Mouse (Mus musculus): ENCODE results near the gene Ergic1.

The Ergic1 gene

DNA sequence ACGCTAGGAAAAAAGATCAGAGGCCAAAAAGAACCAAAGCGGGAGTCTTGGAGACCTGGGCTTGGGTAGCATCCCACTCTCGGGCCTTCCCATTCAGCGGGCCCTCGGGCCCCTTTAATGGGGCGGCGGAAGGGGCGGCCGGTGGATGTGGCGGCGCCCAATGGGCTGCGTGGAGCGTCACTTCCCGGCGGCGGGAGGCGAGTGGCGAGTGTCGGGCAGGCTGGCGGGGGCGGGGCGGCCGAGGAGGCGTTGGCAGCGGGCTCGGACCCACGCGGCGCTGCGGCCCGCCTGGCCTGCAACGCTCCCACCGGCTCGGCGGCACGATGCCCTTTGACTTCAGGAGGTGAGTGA lies at the start of gene Ergic1:
TSS of gene Ergic1 (plus strand) at position 200 of the 351 bp plus-strand sequence.
- DNase-seq (ENCODE audit: low spot score in 2 of 2) = peak; percentile 86 to 94

DNA sequence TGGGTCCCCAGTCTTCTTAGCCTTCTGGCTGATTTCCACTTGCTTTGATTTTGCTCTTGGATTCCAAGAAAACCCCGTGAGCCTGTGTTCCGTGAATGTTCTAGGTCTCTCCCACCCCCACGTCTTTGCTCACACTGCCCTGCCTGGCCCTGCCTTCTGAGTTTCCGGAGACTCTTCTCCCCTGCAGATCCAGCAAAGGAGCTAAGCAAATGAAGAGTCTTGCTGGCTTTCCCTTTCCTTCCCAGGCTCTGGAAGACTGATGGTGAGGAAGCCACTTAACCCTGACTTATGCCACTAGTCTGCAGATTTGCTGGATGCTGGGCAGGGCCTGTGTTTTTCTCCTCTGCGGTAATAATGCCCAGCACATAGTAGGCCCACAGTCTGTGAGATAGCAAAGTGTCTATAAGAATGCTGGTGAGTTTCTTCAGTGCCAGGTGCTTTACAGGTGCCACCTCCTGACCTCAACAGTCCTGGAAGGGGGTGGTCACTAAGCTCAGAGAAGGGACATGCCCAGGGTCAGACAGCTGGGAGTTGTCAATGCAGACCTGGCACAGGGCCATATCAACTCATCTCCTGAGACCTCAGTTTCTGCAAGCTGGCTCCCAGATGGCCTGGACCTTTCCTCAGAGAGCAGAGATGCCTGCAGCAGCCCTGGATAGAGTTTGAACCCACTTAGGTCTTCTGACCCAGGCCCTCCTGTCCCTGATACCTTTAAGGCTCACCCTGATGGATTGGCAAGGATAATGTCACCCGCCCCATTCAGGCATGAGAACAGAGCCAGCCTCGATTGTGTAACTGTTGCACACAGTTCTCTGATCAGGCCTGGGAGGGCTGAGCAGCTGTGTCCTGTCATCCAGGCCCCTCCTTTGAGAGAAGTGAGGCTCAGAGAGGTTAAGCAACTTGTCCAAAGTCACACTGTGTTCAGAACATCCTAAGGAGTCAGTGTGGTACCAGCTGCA lies 49.2 kb upstream of the Ergic1 start:
- peak; percentile 54 to 68 for DNase-seq (ENCODE audit: low spot score in 2 of 2)

DNA sequence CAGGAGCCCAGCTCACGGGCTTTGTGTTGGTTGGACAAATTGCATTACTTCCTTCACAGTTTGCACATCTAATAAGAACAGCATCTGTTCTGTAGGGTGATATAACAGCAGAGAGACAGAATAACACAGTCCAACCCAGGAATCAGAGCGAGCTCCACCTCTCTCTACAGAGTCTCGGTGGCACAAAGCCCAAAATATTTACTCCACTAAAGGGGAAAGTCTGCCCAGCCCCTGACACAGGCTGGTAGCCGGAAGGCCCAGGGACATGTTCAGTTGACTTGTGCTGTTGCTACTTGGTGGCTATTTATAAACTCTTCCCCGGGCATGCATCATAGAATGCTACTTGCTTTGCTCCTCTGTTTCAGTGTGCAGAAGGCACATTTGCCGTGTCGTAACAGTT lies 48.3 kb upstream of the Ergic1 start:
- no peak for DNase-seq (ENCODE audit: low spot score in 2 of 2)

DNA sequence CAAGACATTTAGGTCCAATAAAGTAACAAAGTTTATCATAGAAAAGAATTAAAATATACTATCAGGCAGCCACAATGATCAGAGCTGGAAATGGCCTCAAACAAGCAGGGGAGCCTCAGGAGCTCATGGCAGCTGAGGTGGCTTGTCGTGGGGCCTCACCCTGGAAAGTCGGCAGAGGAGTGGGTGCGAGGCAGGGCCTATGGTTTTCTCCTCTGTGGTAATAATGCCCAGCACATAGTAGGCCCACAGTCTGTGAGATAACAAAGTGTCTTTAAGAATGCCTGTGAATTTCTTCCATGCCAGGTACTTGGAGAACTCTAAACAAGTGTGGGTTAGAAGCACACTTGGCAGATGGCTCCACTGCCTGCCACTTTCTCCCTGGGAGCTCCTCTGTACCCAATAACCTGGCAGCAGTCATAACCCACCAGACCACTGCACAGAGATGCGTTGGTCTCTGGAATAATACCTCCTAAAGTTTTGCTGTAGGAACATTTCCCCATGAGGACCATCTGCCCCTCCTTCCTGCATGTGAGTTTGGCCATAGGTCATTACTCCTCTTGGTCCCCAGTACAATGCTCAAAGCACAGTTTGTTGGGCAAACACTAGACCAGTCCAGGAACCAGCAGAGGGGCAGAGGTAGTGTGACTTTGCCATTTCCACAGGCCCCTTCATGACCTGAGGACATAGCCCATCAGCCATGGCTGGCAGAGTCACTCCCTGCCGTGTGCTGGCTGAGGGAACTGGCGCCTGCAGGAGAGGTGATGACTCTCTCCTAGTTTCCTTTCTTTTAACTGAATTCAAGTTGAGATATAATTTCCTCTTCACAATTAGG lies 47.6 kb upstream of the Ergic1 start:
- DNase-seq (ENCODE audit: low spot score in 2 of 2) = no peak

DNA sequence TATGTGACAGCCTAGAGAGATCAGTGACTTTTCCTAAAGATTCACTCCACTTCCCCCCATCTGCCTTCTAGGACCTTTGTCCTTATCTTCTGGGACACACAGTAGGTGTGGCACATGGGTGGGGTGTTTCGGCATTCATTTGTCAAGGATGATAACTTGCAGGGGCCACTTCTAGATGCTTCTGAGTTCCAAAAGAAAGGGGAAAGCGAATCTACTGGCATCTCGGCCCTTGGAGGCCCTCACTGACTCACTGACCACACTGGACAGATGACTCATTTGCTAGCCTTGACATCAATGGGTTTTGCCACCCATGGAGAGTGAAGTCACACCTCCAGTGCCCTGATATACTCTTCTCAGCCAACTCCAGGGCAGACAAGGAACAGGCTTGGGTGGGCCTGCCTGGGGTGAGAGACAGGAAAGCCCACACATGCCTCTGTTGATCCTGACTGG lies 46.7 kb upstream of the Ergic1 start:
- peak in 1 of 2 experiments; percentile 70 for DNase-seq (ENCODE audit: low spot score in 2 of 2)

DNA sequence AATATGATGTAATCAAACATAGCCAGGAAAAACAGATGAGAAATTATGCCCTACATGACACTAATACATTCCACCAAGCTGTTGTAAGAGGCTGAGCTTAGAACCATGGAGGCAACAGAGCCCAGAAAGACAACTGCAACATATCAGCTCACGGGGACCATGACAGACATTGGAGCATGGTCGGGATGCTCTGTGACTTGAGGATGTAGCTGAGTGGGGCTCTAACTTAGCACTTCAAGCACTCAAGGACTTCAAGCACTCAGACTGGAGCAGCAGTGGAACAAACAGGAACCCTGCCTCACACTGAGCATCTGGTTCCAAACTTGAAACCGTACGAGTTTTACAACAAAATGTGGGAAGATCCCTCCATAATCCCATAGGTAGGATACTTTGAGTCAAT lies 45.6 kb upstream of the Ergic1 start:
- no peak for DNase-seq (ENCODE audit: low spot score in 2 of 2)

DNA sequence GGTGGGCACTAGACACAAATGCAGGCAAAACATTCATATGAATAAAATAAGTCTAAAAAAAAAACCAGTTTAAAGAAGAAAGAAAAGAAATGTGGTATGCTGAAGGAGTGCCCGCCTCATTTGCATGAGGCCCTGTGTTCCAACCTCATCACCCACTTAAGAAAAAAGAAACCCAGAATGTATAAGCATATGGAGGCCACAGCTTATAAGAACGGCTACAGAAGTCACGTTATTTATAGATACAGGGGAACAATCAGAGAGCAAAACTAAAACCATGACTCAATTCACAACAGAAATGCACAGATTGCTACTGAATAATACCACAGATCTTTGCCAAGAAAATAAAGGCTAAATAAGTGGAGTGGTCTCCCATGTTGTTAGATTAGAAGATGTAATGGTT lies 43.0 kb upstream of the Ergic1 start:
- no peak for DNase-seq (ENCODE audit: low spot score in 2 of 2)

DNA sequence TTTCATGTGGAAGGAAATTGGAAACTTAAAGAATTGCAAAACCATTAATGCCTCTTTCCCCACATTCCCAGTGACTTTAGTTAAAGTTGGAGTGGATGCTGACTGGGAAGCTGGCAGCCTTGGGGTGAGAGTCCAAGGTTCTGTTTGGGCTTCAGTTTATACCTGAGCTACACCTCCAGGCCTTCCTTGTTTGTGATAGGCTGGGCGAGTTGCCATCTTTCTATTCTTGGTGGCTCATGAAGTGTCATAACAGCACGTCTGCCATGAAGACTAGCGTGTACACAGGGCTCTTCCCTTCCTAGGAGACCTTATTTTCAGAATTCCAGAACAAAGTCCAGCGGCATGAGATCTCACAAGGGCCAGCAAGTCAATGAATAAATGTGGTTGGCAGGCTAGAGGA lies 38.6 kb upstream of the Ergic1 start:
- no peak for DNase-seq (ENCODE audit: low spot score in 2 of 2)

DNA sequence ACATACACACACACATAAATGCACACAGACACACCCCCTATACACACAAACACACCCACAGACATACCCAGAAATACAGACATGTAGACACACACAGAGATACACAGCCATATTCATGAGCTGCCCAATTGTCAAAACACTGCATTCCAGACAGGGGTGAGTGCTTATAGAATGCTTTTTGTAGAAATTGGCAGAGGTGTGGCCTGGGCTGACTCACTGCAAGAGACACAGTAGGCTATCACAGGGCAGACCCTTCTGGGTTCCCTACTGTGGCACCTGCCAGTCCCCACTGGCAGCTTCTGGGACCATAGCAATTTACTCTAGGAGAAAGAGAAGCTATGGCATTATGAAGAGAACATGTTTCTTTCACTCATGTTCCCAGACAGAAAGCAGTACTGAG lies 37.0 kb upstream of the Ergic1 start:
- no peak for DNase-seq (ENCODE audit: low spot score in 2 of 2)

DNA sequence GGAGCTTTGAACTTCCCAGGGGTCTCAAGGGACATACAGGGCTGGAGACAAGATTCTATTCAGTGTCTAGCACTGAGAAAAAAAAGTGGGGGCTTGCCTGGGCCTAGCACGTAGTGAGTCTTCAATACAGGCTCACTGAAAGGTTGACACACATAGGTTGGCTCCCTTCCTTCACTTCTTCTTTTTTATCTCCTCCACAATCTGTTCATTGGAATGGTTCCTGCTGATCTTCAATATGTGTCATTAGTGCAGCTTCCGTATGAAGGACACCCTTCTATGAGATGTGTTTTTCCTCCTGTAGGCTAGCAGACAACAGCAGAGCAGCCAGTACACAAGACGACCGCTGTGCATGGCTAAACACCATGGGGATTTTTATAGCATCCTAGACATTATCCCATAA lies 36.5 kb upstream of the Ergic1 start:
- DNase-seq (ENCODE audit: low spot score in 2 of 2) = no peak

DNA sequence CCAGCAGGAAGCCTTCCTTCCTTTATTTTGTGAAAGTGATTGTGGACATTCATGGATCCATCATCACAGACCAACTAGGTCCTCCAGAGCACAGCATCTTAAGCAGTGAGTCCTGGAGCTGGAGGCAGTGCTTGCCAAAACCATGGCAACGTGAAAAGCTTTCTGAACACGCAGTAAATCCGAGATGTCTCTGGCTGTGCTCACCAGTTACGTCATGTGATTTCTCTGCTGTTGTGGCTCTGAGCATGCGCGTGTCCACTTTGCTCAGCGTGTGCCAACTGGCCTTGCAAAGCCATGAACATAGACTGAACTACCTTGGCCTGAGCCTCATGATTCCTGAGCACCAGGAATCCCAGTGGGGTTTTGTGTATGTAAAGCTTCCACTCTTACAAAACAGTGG lies 36.0 kb upstream of the Ergic1 start:
- no peak for DNase-seq (ENCODE audit: low spot score in 2 of 2)

DNA sequence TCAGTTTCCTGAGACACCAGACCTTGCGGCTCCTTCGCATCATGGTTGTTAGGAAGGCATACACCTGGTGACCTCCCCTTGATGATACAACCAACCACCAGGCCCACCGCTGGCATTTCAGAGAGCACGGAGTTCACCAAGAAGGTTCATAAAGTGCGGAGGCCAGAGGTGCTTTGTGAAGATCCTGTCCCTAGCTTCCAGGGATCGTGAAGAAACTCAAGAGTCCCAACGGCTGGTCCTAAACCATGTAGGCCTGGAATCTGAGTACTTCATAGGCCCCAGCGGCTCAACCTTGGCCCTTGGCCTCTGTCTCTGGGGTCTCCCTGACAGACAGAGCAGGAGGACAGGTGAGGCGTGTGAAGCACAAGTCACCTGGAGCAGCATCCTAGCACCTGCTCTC lies 34.0 kb upstream of the Ergic1 start:
- no peak for DNase-seq (ENCODE audit: low spot score in 2 of 2)

DNA sequence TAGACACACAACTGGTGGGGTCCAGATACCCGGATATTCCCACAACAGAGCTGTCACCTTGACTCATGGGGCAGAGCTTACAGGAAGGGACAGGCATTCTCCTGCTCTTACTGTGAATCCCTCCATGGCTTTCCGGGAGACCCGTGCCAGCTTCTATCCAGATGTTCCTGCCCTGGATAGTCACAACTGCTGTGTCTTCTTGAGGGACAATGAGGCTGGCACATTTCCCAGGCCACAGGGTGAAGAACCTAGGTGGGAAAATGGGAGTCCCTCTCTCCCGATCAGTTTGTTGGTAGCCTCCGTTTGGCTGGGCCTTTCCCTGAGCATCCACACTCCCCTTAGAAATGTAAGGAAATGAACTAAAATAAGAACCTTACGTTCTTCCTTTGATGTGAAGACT lies 32.5 kb upstream of the Ergic1 start:
- no peak for DNase-seq (ENCODE audit: low spot score in 2 of 2)

DNA sequence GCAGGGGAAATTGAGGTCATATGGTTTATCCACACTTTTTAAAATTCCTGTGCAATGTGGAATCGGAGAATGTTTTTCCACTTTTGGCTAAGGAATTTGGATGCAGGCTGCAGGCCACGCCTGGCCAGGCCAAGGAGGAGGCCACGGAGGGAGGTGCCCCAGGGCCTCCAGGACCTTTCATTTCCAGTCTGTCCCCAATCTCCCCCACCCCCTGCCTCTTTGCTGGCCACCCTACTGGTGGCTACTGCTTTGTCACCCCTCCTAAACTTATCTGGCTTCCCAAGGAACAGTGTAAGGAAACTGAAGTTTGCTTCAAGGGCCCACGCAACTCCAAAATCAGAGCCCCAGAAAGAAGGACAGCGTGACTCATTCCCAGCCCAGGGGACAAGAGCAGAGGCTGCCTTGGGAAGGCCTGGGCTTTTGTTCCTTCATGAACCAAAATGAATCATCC lies 31.5 kb upstream of the Ergic1 start:
- no peak for DNase-seq (ENCODE audit: low spot score in 2 of 2)

DNA sequence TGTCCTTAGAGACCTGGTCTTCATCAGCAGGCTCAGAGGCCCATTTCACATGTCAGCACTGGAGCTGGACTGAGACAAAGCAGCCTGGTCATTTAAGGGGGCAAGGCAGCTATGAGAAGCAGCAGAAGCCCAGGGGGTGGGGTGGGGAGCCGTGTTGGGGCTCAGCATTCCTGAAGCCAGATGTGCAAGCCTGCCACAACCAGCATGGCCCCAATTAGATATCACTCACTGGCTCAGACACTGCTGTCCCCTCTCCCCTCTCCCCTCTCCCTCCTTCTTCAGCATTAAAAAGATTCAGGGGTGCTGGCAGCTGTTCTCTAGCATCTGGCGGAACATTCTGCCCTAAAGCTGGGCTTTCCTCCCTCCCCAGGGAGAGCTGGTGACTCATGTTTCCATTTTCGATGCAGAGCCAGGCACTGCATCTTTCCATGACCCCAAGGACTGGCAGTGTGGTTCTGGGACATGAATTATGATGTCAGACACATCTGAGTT lies 30.7 kb upstream of the Ergic1 start:
- no peak for DNase-seq (ENCODE audit: low spot score in 2 of 2)

DNA sequence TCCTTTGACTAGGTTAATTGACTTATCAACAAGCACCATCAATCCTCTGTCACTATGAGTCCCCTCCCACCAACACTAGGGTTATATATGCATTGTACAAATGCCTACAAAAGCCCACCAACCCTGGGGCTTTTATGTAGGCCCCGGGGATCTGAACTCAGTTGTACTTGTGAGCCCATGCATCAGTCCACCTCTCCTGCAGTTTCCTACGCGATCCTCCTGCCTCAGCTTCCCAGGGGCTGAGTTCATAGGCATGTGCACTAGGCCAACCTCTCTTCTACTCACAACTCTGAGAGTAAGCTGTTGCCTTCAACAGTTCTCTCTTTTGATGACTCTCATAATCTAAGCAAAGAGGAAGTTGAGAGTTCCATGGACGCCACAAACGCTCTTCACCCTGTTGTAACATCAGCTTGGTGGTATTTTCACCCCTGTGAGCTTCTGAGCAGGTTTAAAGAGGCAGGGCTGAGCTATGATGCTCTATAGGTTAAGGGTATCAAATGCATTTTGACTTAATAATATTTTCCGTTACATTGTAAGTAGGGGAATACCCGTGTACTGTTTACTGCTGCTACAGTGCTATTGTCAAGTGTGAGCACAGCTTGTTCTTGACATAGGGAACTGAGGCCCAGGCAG lies 29.8 kb upstream of the Ergic1 start:
- DNase-seq (ENCODE audit: low spot score in 2 of 2) = no peak

DNA sequence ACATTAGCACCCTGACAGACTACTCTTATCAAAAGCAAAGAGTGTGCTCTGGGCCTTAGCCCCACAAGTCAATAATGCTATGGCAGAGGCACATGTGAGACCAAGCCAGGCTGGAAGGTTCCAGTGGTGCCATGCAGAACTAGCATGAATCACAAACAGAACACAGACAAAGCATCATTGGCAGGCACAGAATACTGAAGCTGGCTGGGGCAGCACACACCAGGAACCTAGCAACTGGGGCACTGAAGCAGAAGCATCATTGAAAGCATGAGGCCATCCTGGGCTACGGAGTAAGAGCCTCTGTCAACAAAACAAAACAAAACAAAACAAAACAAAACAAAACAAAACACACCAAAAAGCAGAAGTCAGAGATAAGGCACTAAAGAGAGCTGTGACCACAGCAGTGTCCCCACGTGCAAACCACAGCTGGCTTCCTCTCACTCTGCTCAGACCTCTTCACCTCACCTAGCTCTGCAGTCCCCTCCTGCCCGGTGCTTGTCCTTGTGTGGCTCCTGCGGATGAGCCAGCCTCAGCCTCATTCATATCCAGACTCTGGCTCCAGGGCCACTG lies 28.7 kb upstream of the Ergic1 start:
- no peak for DNase-seq (ENCODE audit: low spot score in 2 of 2)

DNA sequence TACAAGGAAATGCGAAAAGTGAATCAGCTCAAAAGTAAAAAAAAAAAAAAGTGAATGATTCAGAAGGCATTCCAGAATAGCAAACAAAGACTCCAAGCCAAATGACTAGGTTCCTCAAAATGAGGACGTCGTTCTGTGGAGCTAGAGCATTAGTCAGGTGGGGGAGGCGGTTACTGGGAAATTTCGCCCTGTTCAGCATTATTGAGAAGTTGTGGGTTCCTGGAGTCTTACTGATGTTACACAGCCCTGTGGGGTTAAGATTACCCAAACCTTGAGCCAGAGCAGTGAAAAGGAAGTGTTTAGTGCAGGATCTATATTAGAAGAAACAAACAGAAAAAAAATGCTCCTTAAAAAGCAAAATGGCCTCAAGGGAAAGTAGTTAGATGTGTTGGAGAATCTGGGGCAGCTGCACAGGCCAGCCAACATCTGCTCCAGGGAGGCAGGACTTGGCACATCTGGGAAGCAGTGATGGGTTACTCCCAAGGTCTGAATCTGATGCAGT lies 27.4 kb upstream of the Ergic1 start:
- no peak for DNase-seq (ENCODE audit: low spot score in 2 of 2)

DNA sequence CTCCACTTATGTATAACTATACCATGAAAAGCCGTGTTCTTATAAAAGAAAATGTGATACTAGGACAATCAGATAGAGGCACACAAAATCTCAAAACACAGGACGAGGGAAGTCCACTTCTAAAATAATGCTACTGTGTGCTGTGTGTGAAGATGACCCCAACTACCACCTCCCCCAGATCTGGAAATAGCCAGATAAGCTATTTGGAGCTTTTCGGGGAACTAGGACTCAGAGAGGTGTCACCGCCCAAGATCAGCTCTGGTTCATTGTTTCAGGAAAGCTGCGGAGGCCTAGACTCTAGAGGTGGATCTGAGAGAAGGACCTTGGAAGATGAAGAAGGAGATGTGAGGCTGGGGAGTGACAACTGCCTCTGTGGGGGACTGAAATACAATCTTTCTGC lies 26.6 kb upstream of the Ergic1 start:
- no peak for DNase-seq (ENCODE audit: low spot score in 2 of 2)

DNA sequence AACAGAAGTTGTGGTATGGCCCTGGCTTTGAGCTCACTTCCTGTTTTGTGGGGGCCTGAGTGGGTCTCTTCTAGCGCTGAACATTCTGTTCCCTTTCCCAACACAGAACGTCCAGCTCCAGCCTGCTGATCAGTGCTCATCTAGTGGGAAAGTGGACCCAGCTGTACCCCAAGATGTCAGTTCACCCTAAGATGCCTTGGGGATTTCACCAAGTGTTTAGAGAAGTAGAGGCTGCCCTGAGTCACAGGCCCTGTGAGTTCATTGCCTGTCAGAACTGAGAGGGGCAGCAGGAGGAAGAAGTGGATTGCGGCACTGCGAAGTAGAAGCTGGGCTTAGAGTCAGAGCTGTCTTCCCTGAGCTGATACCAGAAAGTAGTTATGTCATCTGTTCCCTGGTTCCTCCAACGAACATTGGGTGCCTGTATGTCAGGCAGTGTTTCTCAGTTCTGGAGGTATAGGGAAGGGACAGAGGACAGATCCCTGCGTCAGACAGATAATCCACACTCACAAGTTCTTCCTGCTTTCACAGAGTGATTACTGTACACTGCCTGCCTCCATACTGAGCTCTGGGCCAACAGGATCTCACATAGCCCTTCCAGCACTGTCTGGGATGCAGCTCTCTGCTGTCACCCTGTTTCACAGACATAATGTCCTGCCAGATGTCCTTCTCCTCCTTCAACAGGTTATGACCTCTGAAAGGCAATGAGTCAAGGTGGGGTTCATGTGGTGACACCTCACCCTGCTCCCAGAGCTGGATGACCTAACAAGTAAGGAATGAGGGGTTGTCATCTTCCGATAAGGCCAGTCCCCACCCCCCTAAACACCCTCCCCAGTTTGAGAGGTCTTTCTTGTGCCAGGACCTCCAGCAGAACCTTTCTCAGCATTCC lies 25.8 kb upstream of the Ergic1 start:
- DNase-seq (ENCODE audit: low spot score in 2 of 2) = no peak

Measured in spleen, postnatal 4 days (tissue).